Mouse (Mus musculus) spleen, adult 2 months (tissue): Measurements from ENCODE around the gene Colgalt1.

Experiments used
- CTCF ChIP-seq: fragments of 200-500 bp; IDR thresholded peaks from 2 replicates; pipeline ENCODE4 v1.5.1; 2011; ENCODE audit warnings: mild to moderate bottlenecking, inconsistent platforms; ENCODE audit not compliant: insufficient read depth, insufficient read length, insufficient replicate concordance; ENCODE audit errors: extremely low read depth
- POLR2A ChIP-seq: fragments of 200-500 bp; IDR thresholded peaks from 2 replicates; pipeline ENCODE4 v1.6.1; 2011; ENCODE audit warnings: low read depth, low read length, inconsistent platforms

DNA sequence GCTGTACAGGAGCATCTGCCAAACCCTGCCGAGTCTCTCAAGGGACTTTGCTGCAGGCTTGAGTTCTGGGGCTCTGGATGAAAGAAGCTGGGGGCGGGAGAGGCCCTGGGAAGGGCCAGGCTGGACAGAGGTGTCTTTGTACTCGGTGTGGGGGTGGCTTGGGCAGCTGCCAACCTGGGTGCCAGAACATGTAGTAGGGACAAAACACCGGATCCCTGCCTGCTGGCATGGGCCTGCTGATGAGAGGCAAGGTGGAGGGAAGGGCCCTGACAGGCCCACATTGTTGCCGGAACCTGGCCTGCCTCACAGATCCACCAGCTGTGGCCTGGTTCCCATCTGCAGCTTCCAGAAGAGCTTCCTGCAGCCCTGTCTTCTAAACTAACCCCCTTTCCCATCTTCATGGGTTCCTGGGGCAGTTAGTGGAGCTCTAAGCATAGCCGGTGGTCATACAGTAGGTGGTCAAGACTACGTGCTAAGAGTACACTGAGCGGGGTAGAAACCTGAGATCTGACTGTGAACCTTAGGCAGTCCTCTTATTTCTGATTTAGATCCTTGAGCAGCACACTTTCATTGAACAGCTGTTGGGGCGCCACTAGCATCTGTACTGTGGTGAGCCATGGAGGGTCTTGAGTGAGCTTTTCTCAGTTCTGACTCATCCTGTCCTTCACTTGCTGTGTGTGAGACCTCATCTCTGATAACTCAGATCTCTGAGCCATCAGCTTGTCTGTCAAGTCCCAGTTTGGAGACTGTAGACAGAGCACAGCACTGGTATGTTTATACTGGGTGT is 37.8 kb upstream of the Colgalt1 start:
- TF ChIP-seq POLR2A (no peak), CTCF (no peak)
